Mouse (Mus musculus) liver, embryonic 16.5 days (tissue): Measurements from ENCODE around the gene Unc45b. TPM values are rescaled to one million over a fixed set of nuclear protein-coding genes. Genes with fewer than 3 reads are reported as not detected.
A peak's percentile ranks its signal among the peaks of the same experiment; 100 is the strongest.
"Not testable (repeated sequence)": the region's sequence is repeated elsewhere in the genome, so short reads cannot be mapped to it uniquely, and the experiment has no call there.

Experiments used
- ATAC-seq: fragments of 200-750 bp; cut with Nextera tagmentation; 2 replicates; pipeline ENCODE4 v1.8.0; 2017; ENCODE audit warnings: low read depth, mild to moderate bottlenecking, moderate number of reproducible peaks, moderate library complexity
- H3K27ac ChIP-seq: fragments of 300-500 bp; sonication (generic); 2 replicates; pipeline ENCODE4 v1.5.1; 2014; ENCODE audit warnings: mild to moderate bottlenecking, low read length
- H3K27me3 ChIP-seq: fragments of 300-500 bp; sonication (generic); 2 replicates; pipeline ENCODE4 v1.6.1; 2014; ENCODE audit warnings: low read depth, low read length, mixed read lengths; ENCODE audit not compliant: control insufficient read depth, insufficient read depth
- H3K36me3 ChIP-seq: fragments of 300-500 bp; sonication (generic); 2 replicates; pipeline ENCODE4 v1.6.1; 2014; ENCODE audit warnings: mild to moderate bottlenecking; ENCODE audit not compliant: control insufficient read depth, insufficient read depth
- H3K4me1 ChIP-seq: fragments of 300-500 bp; sonication (generic); 2 replicates; pipeline ENCODE4 v1.6.1; 2014; ENCODE audit warnings: low read depth, low read length, mixed read lengths; ENCODE audit not compliant: control insufficient read depth
- H3K4me2 ChIP-seq: fragments of 300-500 bp; sonication (generic); 2 replicates; pipeline ENCODE4 v1.6.1; 2014; ENCODE audit warnings: low read depth, low read length, mixed read lengths
- H3K4me3 ChIP-seq: fragments of 300-500 bp; sonication (generic); 2 replicates; pipeline ENCODE4 v1.5.1; 2014; ENCODE audit warnings: low read depth, mild to moderate bottlenecking, low read length
- H3K9ac ChIP-seq: fragments of 300-500 bp; sonication (generic); 2 replicates; pipeline ENCODE4 v1.6.1; 2014; ENCODE audit warnings: low read depth, low read length
- H3K9me3 ChIP-seq: fragments of 300-500 bp; sonication (generic); replicated peaks from 2 replicates; pipeline ENCODE4 v1.6.1; 2016; ENCODE audit warnings: low read length; ENCODE audit not compliant: control insufficient read depth
- WGBS: fragments of 180-500 bp; shearing (Covaris S2); extraction: QIAGEN DNeasy Blood & Tissue Kit; methylation state at CpG from one replicate; pipeline ENCODE4 v1.1.7; 2014; ENCODE audit not compliant: insufficient replicate concordance; 5-methylcytosine and 5-hydroxymethylcytosine counted together
- polyA plus RNA-seq: library from polyadenylated mRNA; unstranded; fragments of >200 nt; fragmentation: Nextera tagmentation; extraction: Ambion mirVana; gene quantifications from 2 replicates; pipeline ENCODE4 v1.2.1, GENCODE M21; 2015

Gene Unc45b
- polyA plus RNA-seq, 1 experiment from 2014 or later, result 2.4 TPM

- Histone ChIP-seq H3K27me3 (no peaks in the 10 kb centered on the region), H3K36me3 (peaks cover 3% of the 10 kb centered on the region; the same call in 1 of the 2 replicates), H3K4me1 (peaks cover 11% of the 10 kb centered on the region), H3K9ac (peak within 1 kb of the TSS; percentile 72), H3K4me3 (peak within 1 kb of the TSS; percentile 74), H3K4me2 (peak within 1 kb of the TSS; percentile 88), H3K27ac (no peak within 1 kb of the TSS), H3K9me3 (no peaks in the 10 kb centered on the region)
- ATAC-seq, result peak; percentile 71
- 1% methylated on average over 73 of the region's 73 CpGs for WGBS
Measured at GRCm38 (mm10) chr11:82907651-82908607, 2.4 kb upstream of the Unc45b start, which contains the start of gene Nle1. Nle1 (minus strand) TSS chr11:82908411.

GRCm38 (mm10) chr11:82908608-82908989 lies 1.8 kb upstream of the Unc45b start:
- Histone ChIP-seq H3K27me3 (peaks cover 6% of the 10 kb centered on the region; the same call in 1 of the 2 replicates), H3K27ac (no peak overlapping the region), H3K36me3 (peaks cover 3% of the 10 kb centered on the region; the same call in 1 of the 2 replicates), H3K4me2 (peak overlapping the region; percentile 88), H3K4me3 (peak overlapping the region; percentile 74), H3K9ac (no peak overlapping the region), H3K4me1 (peaks cover 11% of the 10 kb centered on the region), H3K9me3 (no peaks in the 10 kb centered on the region)
- no peak for ATAC-seq
- WGBS, result 45% methylated on average over 10 of the region's 10 CpGs

DNA sequence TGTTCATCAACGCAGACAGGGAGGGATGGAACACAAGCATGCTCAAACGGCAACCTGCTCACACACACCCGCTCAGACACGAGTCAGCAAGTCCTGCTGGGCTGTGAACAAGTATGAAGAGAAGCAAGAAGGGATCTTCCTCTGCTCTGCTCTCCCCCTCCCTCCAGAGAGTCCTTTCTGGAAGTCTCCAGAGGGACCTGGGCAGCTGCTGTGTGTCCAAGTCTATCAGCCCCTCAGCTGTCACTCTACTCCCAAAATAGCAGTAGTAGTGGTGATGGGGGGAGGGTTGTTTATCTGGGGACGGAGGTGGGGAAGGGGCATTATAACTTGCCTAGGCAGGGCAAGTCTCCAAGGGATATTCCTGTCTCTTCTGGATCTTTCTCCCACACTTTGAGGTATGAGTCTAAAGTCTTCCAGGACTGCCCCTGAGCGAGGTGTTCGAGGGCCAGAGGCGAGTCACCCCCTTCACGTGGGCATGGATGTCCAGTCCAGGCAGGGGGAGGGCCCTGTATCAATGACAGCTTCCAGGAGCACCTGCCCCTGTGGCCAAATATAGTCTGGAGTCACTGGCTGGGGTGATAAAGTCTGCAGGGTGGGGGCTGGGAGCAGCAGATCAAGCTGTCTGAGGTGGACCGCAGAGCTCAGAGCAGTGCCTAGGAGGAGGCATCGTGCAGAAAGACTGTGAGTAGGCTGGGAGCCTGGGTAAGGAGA lies 484 bp downstream of the Unc45b start:
- Histone ChIP-seq H3K9me3 (no peaks in the 10 kb centered on the region), H3K9ac (no peak overlapping the region), H3K36me3 (no peaks in the 10 kb centered on the region), H3K4me1 (peaks cover 9% of the 10 kb centered on the region), H3K27ac (no peak overlapping the region), H3K4me2 (no peak overlapping the region), H3K27me3 (peaks cover 7% of the 10 kb centered on the region; the same call in 1 of the 2 replicates), H3K4me3 (no peak overlapping the region)
- WGBS, result 56% methylated on average over 11 of the region's 11 CpGs
- no peak for ATAC-seq

DNA sequence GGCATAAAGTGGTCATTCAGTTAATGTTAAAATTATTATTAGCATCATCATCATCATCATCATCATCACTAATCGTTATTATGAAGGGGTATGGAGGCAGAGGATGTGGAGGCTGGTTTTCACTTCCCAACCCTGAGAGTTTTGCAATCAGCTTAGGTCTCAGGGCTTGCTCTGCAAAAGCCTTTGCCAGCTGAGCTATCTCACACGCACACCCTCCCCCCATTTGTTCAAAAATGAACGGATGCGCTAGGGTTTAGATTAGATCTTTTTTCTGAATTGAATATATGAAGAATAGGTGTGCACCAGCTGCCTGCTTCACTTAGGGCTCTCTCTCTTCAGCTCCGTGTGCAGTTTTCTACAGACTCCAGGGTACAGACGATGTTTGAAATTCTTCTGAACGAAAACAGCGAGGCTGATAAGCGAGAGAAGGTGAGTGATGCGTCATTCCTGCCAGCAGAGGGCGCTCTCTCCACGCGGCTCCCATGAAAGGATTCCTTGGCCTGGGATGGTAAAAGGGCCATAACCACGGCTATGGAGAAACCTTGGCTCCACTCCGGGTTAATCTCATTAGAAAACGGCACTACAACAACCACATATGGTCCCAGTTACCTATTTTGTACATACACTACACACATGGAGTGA lies 4.5 kb downstream of the Unc45b start:
- Histone ChIP-seq H3K27ac (no peak overlapping the region), H3K9me3 (no peaks in the 10 kb centered on the region), H3K27me3 (peaks cover 9% of the 10 kb centered on the region), H3K4me1 (peaks cover 2% of the 10 kb centered on the region; the same call in 1 of the 2 replicates), H3K36me3 (no peaks in the 10 kb centered on the region), H3K9ac (no peak overlapping the region), H3K4me3 (no peak overlapping the region), H3K4me2 (peak overlapping the region; percentile 19; the same call in 1 of the 2 replicates)
- 5% methylated on average over 16 of the region's 16 CpGs for WGBS
- no peak for ATAC-seq

- Histone ChIP-seq H3K36me3 (no peaks in the 10 kb centered on the region), H3K4me3 (no peak overlapping the region), H3K9me3 (no peaks in the 10 kb centered on the region), H3K27ac (no peak overlapping the region), H3K4me2 (no peak overlapping the region), H3K4me1 (no peaks in the 10 kb centered on the region; the same call in 1 of the 2 replicates), H3K9ac (no peak overlapping the region), H3K27me3 (peaks cover 5% of the 10 kb centered on the region)
- no peak for ATAC-seq
- 46% methylated on average over 10 of the region's 10 CpGs for WGBS
Measured at GRCm38 (mm10) chr11:82920768-82921167, 10.4 kb downstream of the Unc45b start.

GRCm38 (mm10) chr11:82921691-82922090 lies 11.3 kb downstream of the Unc45b start:
- no peak overlapping the region for H3K9ac ChIP-seq
- no peaks in the 10 kb centered on the region for H3K36me3 ChIP-seq
- no peak overlapping the region for H3K27ac ChIP-seq
- no peaks in the 10 kb centered on the region for H3K9me3 ChIP-seq
- no peak overlapping the region for H3K4me3 ChIP-seq
- no peak for ATAC-seq
- peaks cover 8% of the 10 kb centered on the region for H3K27me3 ChIP-seq
- WGBS, result 65% methylated on average over 4 of the region's 4 CpGs
- no peak overlapping the region for H3K4me2 ChIP-seq
- H3K4me1 ChIP-seq, result no peaks in the 10 kb centered on the region; the same call in 1 of the 2 replicates

- not testable (repeated sequence) for H3K4me3 ChIP-seq, H3K9me3 ChIP-seq, H3K9ac ChIP-seq, ATAC-seq, H3K36me3 ChIP-seq, H3K4me1 ChIP-seq, H3K27ac ChIP-seq, H3K4me2 ChIP-seq
- H3K27me3 ChIP-seq, result peaks cover 20% of the 10 kb centered on the region
- 62% methylated on average over 6 of the region's 6 CpGs for WGBS
Measured at GRCm38 (mm10) chr11:82923910-82924309, 13.6 kb downstream of the Unc45b start.

- H3K4me3 ChIP-seq, result no peak overlapping the region
- ATAC-seq, result no peak
- H3K27me3 ChIP-seq, result peaks cover 66% of the 10 kb centered on the region
- no peaks in the 10 kb centered on the region for H3K9me3 ChIP-seq
- no peak overlapping the region for H3K4me2 ChIP-seq
- WGBS, result 36% methylated on average over 20 of the region's 20 CpGs
- H3K4me1 ChIP-seq, result no peaks in the 10 kb centered on the region; the same call in 1 of the 2 replicates
- no peaks in the 10 kb centered on the region for H3K36me3 ChIP-seq
- H3K27ac ChIP-seq, result no peak overlapping the region
- no peak overlapping the region for H3K9ac ChIP-seq
Measured at GRCm38 (mm10) chr11:82928897-82929632, 18.7 kb downstream of the Unc45b start.
